Mouse (Mus musculus) skeletal muscle tissue, postnatal 0 days (tissue): ENCODE results near the gene Ldhc. TPM values are rescaled to one million over a fixed set of nuclear protein-coding genes. Genes with fewer than 3 reads are reported as not detected.

ENCODE experiments used
- polyA plus RNA-seq: library from polyadenylated mRNA; unstranded; fragments of >200 nt; fragmentation: Nextera tagmentation; extraction: Ambion mirVana; gene quantifications from 2 replicates; pipeline ENCODE4 v1.2.1, GENCODE M21; 2015

Gene Ldhc
- not detected in 2 replicates for polyA plus RNA-seq

DNA sequence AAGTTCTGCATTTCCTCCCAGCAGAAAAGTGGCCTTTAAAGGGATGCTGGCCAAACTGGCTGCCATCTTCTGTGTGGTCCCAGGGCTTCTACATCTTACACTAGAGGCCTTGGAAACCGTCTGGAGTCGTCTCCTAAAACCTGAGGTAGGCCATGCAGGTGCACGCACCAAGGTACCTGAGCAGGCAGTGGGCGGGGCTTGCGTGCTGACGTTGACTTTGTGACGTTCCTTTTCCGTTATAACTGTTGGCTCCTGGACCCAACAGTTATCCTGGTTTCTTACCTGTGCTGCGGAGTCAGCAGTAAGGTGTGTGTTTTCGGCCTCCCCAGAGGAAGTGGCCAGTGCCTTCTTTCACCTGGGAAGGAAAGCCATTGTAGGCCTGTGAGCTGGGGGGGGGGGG lies at the start of gene Ldhc:
Gene Ldhc (plus strand): TSS at position 208 of the 400 bp plus-strand sequence.

DNA sequence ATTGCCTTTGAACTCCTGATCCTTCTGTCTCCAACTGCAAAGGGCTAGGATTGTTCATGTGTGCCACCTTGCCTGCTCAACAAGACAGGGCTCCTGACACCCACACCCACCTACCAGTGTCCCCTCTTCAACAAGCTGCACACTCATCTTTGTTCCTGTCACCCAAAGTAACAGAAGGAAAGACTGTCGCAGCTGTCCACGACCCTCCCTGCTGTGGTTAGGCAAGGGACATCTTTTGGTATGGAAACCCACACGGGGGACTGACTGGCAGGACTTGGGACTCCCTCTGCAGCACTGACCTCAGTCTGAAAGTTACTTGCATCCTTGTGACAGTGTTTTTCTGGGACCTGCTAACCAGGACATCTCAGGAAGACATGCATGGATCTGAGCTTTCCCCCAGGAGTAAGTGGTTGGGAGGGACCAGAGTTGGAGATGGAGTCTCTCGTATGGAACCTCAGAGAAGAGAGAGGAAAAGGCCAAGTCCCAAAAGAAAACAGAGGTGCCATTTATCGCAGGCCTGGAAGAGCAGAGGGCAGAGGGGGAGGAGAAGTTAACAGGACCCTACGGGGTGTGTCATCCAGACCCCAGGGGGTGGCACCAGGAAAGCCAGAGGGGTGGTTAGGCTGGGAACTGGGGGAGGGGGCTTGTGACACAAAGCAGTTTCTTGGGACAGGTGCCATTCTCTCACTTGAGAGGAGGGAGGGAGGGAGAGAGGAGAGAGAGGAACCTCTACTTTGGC lies 20.0 kb upstream of the Ldhc start, which contains the start of gene Ldha:
Gene Ldha (plus strand): TSS at position 689 of the 739 bp plus-strand sequence.

DNA sequence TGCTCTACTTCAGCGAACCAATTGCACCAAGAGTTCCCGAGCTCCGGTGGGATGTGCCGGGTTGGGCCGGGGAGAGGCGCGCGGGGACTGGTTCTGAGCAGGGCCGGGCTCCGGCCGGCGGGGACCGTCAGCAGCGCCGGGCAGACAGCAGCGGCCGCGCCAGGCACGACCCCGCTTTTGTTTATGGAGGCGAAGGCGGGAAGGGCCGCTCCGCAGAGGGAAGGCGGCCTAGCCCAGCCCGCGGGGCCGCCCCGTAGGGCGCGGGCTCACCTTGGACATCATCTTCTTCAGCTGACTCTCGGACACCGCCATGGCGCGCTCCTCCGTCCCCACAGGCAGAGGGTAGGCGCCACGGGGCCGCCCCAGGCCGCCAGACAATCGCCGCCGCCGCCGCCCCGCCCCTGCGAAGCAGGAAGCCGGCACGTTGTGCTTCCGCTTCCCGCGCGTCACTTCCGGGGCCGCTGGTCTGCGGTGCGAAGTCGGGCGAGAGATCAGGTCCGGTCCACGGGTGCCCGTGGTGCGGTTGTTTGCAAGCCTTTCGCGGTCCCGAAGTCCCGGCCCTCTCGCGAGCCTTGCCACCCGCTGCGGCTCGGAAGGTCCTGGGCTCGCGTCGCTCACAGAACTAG lies 58.7 kb downstream of the Ldhc start, which contains the start of gene Tsg101:
Gene Tsg101 (minus strand): TSS at position 419 of the 626 bp plus-strand sequence.

Other genes with a start within 250 kb of the Ldhc start
- gene Sergef, start 221.4 kb upstream of the Ldhc start, polyA plus RNA-seq: 5.4 and 7.5 TPM in 2 replicates
- 1.8 and 3.3 TPM in 2 replicates for gene Tph1, start 188.7 kb upstream of the Ldhc start, polyA plus RNA-seq
- gene Saal1, start 150.5 kb upstream of the Ldhc start, polyA plus RNA-seq: 8.0 and 8.8 TPM in 2 replicates
- 0.72 and 0.96 TPM in 2 replicates for gene Saa3, start 145.5 kb upstream of the Ldhc start, polyA plus RNA-seq
- not detected in 2 replicates for gene Saa4, start 128.6 kb upstream of the Ldhc start, polyA plus RNA-seq
- 0.18 and 0.23 TPM in 2 replicates for gene Saa1, start 118.2 kb upstream of the Ldhc start, polyA plus RNA-seq
- gene Saa2, start 109.4 kb upstream of the Ldhc start, polyA plus RNA-seq: 0.35 and 0.40 TPM in 2 replicates
- gene Hps5, start 65.1 kb upstream of the Ldhc start, polyA plus RNA-seq: 5.5 and 6.6 TPM in 2 replicates
- gene Gtf2h1, start 65.1 kb upstream of the Ldhc start, polyA plus RNA-seq: 30.1 and 31.4 TPM in 2 replicates
- gene Ldha, start 19.7 kb upstream of the Ldhc start, polyA plus RNA-seq: 2,894 and 2,904 TPM in 2 replicates
- 125 and 132 TPM in 2 replicates for gene Tsg101, start 58.8 kb downstream of the Ldhc start, polyA plus RNA-seq
- gene Uevld, start 97.3 kb downstream of the Ldhc start, polyA plus RNA-seq: 3.9 and 4.4 TPM in 2 replicates
- not detected in 2 replicates for gene Gm9999, start 122.4 kb downstream of the Ldhc start, polyA plus RNA-seq
- gene Spty2d1, start 147.2 kb downstream of the Ldhc start, polyA plus RNA-seq: 12.2 and 12.5 TPM in 2 replicates
- gene Tmem86a, start 189.4 kb downstream of the Ldhc start, polyA plus RNA-seq: 14.3 and 24.7 TPM in 2 replicates